Mouse (Mus musculus): ENCODE results near the gene Kdm6b.

Gene Kdm6b

GRCm38 (mm10) chr11:69386758-69387157 lies 26.7 kb downstream of the Kdm6b start:
- no peak for DNase-seq

GRCm38 (mm10) chr11:69384979-69385378 lies 28.5 kb downstream of the Kdm6b start:
- no peak for DNase-seq

GRCm38 (mm10) chr11:69382478-69383105 lies 30.9 kb downstream of the Kdm6b start:
- no peak for DNase-seq

GRCm38 (mm10) chr11:69381356-69381755 lies 32.1 kb downstream of the Kdm6b start:
- DNase-seq, result no peak

- no peak for DNase-seq
Measured at GRCm38 (mm10) chr11:69379600-69379999, 33.9 kb downstream of the Kdm6b start.

- no peak for DNase-seq
Measured at GRCm38 (mm10) chr11:69377766-69378165, 35.7 kb downstream of the Kdm6b start.

GRCm38 (mm10) chr11:69375646-69376045 lies 37.8 kb downstream of the Kdm6b start:
- no peak for DNase-seq

GRCm38 (mm10) chr11:69373223-69373965 lies 40.1 kb downstream of the Kdm6b start:
- no peak for DNase-seq

GRCm38 (mm10) chr11:69372780-69373170 lies 40.7 kb downstream of the Kdm6b start:
- no peak for DNase-seq

- no peak for DNase-seq
Measured at GRCm38 (mm10) chr11:69372056-69372779, 41.3 kb downstream of the Kdm6b start.

GRCm38 (mm10) chr11:69371601-69372000 lies 41.9 kb downstream of the Kdm6b start:
- DNase-seq, result peak; percentile 42

- DNase-seq, result peak; percentile 23
Measured at GRCm38 (mm10) chr11:69370817-69371215, 42.7 kb downstream of the Kdm6b start.

GRCm38 (mm10) chr11:69369990-69370816 lies 43.3 kb downstream of the Kdm6b start:
- peak; percentile 22 for DNase-seq

GRCm38 (mm10) chr11:69369215-69369989 lies 44.1 kb downstream of the Kdm6b start, which contains the start of gene Chd3:
Gene Chd3, minus strand, starts transcription at chr11:69369406.
- peak; percentile 22 for DNase-seq

GRCm38 (mm10) chr11:69368356-69369214 lies 44.9 kb downstream of the Kdm6b start:
- DNase-seq, result peak; percentile 78

- DNase-seq, result peak; percentile 74
Measured at GRCm38 (mm10) chr11:69367616-69368355, 45.7 kb downstream of the Kdm6b start.

- DNase-seq, result peak; percentile 65
Measured at GRCm38 (mm10) chr11:69366855-69367615, 46.4 kb downstream of the Kdm6b start.

GRCm38 (mm10) chr11:69366157-69366854 lies 47.2 kb downstream of the Kdm6b start:
- peak; percentile 95 for DNase-seq

GRCm38 (mm10) chr11:69365722-69366121 lies 47.8 kb downstream of the Kdm6b start:
- no peak for DNase-seq
